9 mouse cellular contexts compared by ENCODE assay signal in the genomic region with DNA sequence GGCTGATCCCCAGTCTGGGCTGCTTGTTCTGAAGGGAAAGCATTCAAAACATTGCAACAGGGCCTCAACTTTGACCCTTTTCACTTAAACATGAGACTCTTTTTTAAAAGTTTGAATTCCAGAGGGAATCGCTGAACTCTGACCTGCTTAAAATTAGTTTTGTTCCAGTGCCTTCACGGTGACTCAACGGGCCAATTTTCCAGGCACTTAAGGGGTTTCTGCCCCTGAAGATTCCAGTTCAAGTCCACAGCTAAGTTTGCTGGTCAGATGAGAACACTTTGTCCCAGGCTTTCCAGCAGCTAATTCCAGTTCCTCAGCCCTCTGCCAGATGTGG. TPM values are rescaled to one million over a fixed set of nuclear protein-coding genes. Genes with fewer than 3 reads are reported as not detected.
A peak's percentile ranks its signal among the peaks of the same experiment; 100 is the strongest.
DNase-seq lines count a peak whose midpoint lies in the region; ATAC-seq and TF ChIP-seq lines count a peak whose summit lies in the region.
"Had no signal": no experiment of that assay in that cellular context is flagged by ENCODE, and none has a peak within 500 bp of the region (broad histone marks: within the 10 kb centered on the region; RNA-seq: fewer than 3 reads in every experiment).

No protein-coding gene starts in this region.

- no peak for TF ChIP-seq EP300 in lung, postnatal 0 days (IDR thresholded peaks at IDR 0.05)

- no peaks in the 10 kb centered on the region for H3K4me1 ChIP-seq in lung, postnatal 0 days (ENCODE audit: insufficient read depth, low read depth, low read length)
- H3K4me1 ChIP-seq: megakaryocyte, embryonic 14.5 days had no signal

- H3K36me3 ChIP-seq in lung, postnatal 0 days (ENCODE audit: insufficient read depth, low read length): no peaks in the 10 kb centered on the region

- H3K9ac ChIP-seq in lung, postnatal 0 days (replicated peaks; ENCODE audit: low read depth): no peak overlapping the region

- no peak overlapping the region for H3K4me2 ChIP-seq in lung, postnatal 0 days (replicated peaks; ENCODE audit: low read depth, low read length)

- H3K27me3 ChIP-seq in lung, postnatal 0 days (replicated peaks; ENCODE audit: insufficient read depth, low read length): no peaks in the 10 kb centered on the region

- no peak overlapping the region for H3K4me3 ChIP-seq in lung, postnatal 0 days (ENCODE audit: low read depth, low read length)
- H3K4me3 ChIP-seq: megakaryocyte, embryonic 14.5 days had no signal

- no peak for TF ChIP-seq CTCF in lung, postnatal 0 days (IDR thresholded peaks at IDR 0.05)

- 31% methylated on average over 3 of the region's 3 CpGs for WGBS in lung, postnatal 0 days

- peak overlapping the region; percentile 54; the same call in 1 of the 2 replicates for H3K27ac ChIP-seq in lung, postnatal 0 days (ENCODE audit: low read length)

- peak; percentile 80 for ATAC-seq in lung, postnatal 0 days

- no peaks in the 10 kb centered on the region for H3K9me3 ChIP-seq in lung, postnatal 0 days (ENCODE audit: low read length)

- DNase-seq in gastrocnemius, postnatal 25 days: peak; percentile 61
- DNase-seq in gastrocnemius, postnatal 10 days: no peak
- DNase-seq in embryo, embryonic 10 days (ENCODE audit: low spot score): peak; percentile 77
- peak; percentile 30 for DNase-seq in kidney, adult 18-20 months
- peak; percentile 88 for DNase-seq in lung, postnatal 0 days (ENCODE audit: low spot score)
- DNase-seq in urinary bladder, postnatal 4 days (ENCODE audit: low spot score in 2 of 2): no peak
- no peak for DNase-seq in frontal cortex, postnatal 10 days (ENCODE audit: low spot score in 2 of 2)
- no peak for DNase-seq in right cerebral cortex, adult 2 months (ENCODE audit: low spot score in 2 of 2)

RNA-seq across cellular contexts. Expression of gene Sox5, which starts 27.8 kb away (rescaled TPM):
- under 1 TPM; 0.64 to 0.70 TPM for total RNA-seq in gastrocnemius, postnatal 25 days (2021)
- 1 to 10 TPM; 1.9 to 2.5 TPM for total RNA-seq in gastrocnemius, postnatal 10 days (2021)
- polyA plus RNA-seq in lung, postnatal 0 days (2015; fragmentation: Nextera tagmentation; extraction: Ambion mirVana): 9.8 and 10.2 TPM in 2 replicates

Comparison
In these comparisons a context has a peak if more than half of its experiments do, and no peak if none do; other contexts are left out.
1. DNase-seq: peak in gastrocnemius, postnatal 25 days (single experiment), embryo, embryonic 10 days (single experiment), kidney, adult 18-20 months (single experiment) and lung, postnatal 0 days (single experiment); none in gastrocnemius, postnatal 10 days (single experiment), urinary bladder, postnatal 4 days (0 of 2), frontal cortex, postnatal 10 days (0 of 2) and right cerebral cortex, adult 2 months (0 of 2).